Mouse (Mus musculus): ENCODE data around the gene 4930544D05Rik. TPM values are rescaled to one million over a fixed set of nuclear protein-coding genes. Genes with fewer than 3 reads are reported as not detected.
A peak's percentile ranks its signal among the peaks of the same experiment; 100 is the strongest.

4930544D05Rik gene
- polyA plus RNA-seq, 1 experiment = 775 TPM

DNA sequence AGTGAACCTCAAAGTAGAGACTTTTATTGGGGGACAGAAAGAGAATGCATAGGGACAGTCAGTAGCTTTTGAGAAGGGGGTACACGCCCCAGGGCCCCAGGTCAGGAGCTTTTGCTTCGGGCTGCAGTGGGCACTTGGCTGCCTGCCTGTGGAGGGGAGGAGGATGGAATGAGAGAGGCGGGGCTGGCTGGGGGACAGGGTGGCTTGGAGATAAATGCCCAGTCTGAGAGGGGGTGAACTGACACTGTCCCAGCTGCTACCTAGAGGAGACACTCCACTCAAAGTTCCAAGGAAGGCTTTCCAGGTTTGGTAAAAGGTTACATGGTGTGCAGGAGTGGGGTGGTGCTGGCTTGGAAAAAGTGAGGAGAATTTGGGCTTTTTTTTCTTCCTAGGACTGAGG is 41.3 kb downstream of the 4930544D05Rik start, which contains the start of gene Eno3:
TSS of gene Eno3 (plus strand) at position 239 of the 400 bp plus-strand sequence.
- TF ChIP-seq POLR2A (IDR thresholded peaks at IDR 0.05; ENCODE audit: control insufficient read depth, low read depth, low read length) (no peak), CTCF (IDR thresholded peaks at IDR 0.05; ENCODE audit: control insufficient read depth, insufficient read depth, insufficient replicate concordance, low read depth, low read length) (no peak)

GRCm38 (mm10) chr11:70657573-70657972 is 41.9 kb downstream of the 4930544D05Rik start:
- Histone ChIP-seq H3K4me3 (ENCODE audit: control insufficient read depth, low read depth, low read length) (no peak overlapping the region), H3K27ac (ENCODE audit: control insufficient read depth, insufficient read depth, low read depth, low read length) (no peak overlapping the region)

More for the DNA sequence above, 41.3 kb downstream of the 4930544D05Rik start, which contains the start of gene Eno3:
- H3K27ac ChIP-seq (ENCODE audit: control insufficient read depth, insufficient read depth, low read depth, low read length) = peak within 1 kb of the TSS; percentile 95
- H3K4me1 ChIP-seq (ENCODE audit: control insufficient read depth, insufficient read depth, low read length) = peaks cover 21% of the 10 kb centered on the region
- H3K27me3 ChIP-seq (ENCODE audit: control insufficient read depth, insufficient read depth, low read length) = no peaks in the 10 kb centered on the region
- peak within 1 kb of the TSS; percentile 80 for H3K4me3 ChIP-seq (ENCODE audit: control insufficient read depth, low read depth, low read length)
- H3K36me3 ChIP-seq (ENCODE audit: control insufficient read depth, insufficient read depth, low read length) = no peaks in the 10 kb centered on the region; the same call in 1 of the 2 replicates

DNA sequence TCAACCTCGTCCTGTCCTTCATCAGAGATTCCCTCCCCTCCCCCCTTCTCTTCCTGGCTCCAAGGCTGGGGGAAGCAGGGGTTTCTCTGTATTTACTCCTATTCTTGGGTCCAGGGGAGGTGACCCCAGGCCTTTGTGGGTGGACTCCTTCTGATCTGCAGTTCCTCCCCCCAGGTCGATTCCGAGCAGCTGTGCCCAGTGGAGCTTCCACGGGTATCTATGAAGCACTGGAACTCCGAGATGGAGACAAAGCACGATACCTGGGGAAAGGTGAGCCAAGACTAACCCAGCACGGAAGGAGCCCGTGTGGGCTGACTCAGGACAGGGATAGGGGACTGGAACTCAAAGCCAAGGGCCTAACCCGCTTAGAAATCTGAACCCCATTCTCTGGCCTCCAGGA is 42.3 kb downstream of the 4930544D05Rik start:
- Histone ChIP-seq H3K27me3 (ENCODE audit: control insufficient read depth, insufficient read depth, low read length) (no peaks in the 10 kb centered on the region), H3K4me3 (ENCODE audit: control insufficient read depth, low read depth, low read length) (no peak overlapping the region), H3K4me1 (ENCODE audit: control insufficient read depth, insufficient read depth, low read length) (peaks cover 16% of the 10 kb centered on the region), H3K36me3 (ENCODE audit: control insufficient read depth, insufficient read depth, low read length) (no peaks in the 10 kb centered on the region; the same call in 1 of the 2 replicates), H3K27ac (ENCODE audit: control insufficient read depth, insufficient read depth, low read depth, low read length) (no peak overlapping the region)
- TF ChIP-seq POLR2A (IDR thresholded peaks at IDR 0.05; ENCODE audit: control insufficient read depth, low read depth, low read length) = no peak
- no peak for TF ChIP-seq CTCF (IDR thresholded peaks at IDR 0.05; ENCODE audit: control insufficient read depth, insufficient read depth, insufficient replicate concordance, low read depth, low read length)

More at GRCm38 (mm10) chr11:70657573-70657972, 41.9 kb downstream of the 4930544D05Rik start:
- Histone ChIP-seq H3K36me3 (ENCODE audit: control insufficient read depth, insufficient read depth, low read length) (no peaks in the 10 kb centered on the region; the same call in 1 of the 2 replicates), H3K27me3 (ENCODE audit: control insufficient read depth, insufficient read depth, low read length) (no peaks in the 10 kb centered on the region), H3K4me1 (ENCODE audit: control insufficient read depth, insufficient read depth, low read length) (peaks cover 20% of the 10 kb centered on the region)
- 0 out of 2 replicates have a peak, but pooled peaks have one; percentile 12 for TF ChIP-seq POLR2A (IDR thresholded peaks at IDR 0.05; ENCODE audit: control insufficient read depth, low read depth, low read length)
- TF ChIP-seq CTCF (IDR thresholded peaks at IDR 0.05; ENCODE audit: control insufficient read depth, insufficient read depth, insufficient replicate concordance, low read depth, low read length) = no peak

DNA sequence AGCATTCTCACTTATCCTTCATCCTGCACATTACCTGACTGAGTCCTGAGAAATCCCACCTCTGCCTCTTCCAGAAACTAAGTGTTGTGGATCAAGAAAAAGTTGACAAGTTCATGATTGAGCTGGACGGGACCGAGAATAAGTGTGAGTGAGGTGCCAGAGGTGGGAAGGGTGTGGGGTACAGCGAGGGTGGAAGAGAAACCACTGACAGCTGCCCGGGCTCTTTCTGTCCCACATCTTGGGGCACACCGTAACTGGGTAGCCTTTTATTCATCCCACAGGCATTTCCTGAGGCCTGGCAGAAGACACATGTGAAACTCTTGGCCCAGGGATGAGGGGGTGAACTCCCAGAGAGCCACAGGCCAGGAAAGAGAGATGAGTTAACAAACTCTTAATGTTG is 42.9 kb downstream of the 4930544D05Rik start:
- Histone ChIP-seq H3K27me3 (ENCODE audit: control insufficient read depth, insufficient read depth, low read length) (no peaks in the 10 kb centered on the region), H3K4me3 (ENCODE audit: control insufficient read depth, low read depth, low read length) (no peak overlapping the region), H3K27ac (ENCODE audit: control insufficient read depth, insufficient read depth, low read depth, low read length) (no peak overlapping the region), H3K4me1 (ENCODE audit: control insufficient read depth, insufficient read depth, low read length) (peaks cover 16% of the 10 kb centered on the region), H3K36me3 (ENCODE audit: control insufficient read depth, insufficient read depth, low read length) (no peaks in the 10 kb centered on the region; the same call in 1 of the 2 replicates)
- no peak for TF ChIP-seq POLR2A (IDR thresholded peaks at IDR 0.05; ENCODE audit: control insufficient read depth, low read depth, low read length)
- no peak for TF ChIP-seq CTCF (IDR thresholded peaks at IDR 0.05; ENCODE audit: control insufficient read depth, insufficient read depth, insufficient replicate concordance, low read depth, low read length)

DNA sequence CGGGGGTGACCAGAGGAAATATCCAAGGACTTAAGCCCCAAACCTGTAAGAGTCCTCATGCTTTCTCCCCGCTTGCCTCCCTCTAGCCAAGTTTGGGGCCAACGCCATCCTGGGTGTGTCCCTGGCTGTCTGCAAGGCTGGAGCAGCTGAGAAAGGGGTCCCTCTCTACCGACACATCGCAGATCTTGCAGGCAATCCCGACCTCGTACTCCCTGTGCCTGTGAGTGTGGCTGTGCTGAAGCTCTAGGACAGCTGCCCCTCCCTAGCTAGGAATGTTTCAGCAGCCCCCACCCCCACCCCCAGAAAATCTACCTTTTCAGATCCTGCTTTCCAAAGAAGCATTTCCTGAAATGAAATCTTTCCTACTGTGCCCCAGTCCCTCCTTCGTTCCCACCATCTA is 43.3 kb downstream of the 4930544D05Rik start:
- no peak overlapping the region for H3K4me3 ChIP-seq (ENCODE audit: control insufficient read depth, low read depth, low read length)
- H3K27me3 ChIP-seq (ENCODE audit: control insufficient read depth, insufficient read depth, low read length) = no peaks in the 10 kb centered on the region
- peaks cover 16% of the 10 kb centered on the region for H3K4me1 ChIP-seq (ENCODE audit: control insufficient read depth, insufficient read depth, low read length)
- no peak overlapping the region for H3K27ac ChIP-seq (ENCODE audit: control insufficient read depth, insufficient read depth, low read depth, low read length)
- no peaks in the 10 kb centered on the region; the same call in 1 of the 2 replicates for H3K36me3 ChIP-seq (ENCODE audit: control insufficient read depth, insufficient read depth, low read length)
- TF ChIP-seq CTCF (IDR thresholded peaks at IDR 0.05; ENCODE audit: control insufficient read depth, insufficient read depth, insufficient replicate concordance, low read depth, low read length) = no peak
- no peak for TF ChIP-seq POLR2A (IDR thresholded peaks at IDR 0.05; ENCODE audit: control insufficient read depth, low read depth, low read length)

- H3K27ac ChIP-seq (ENCODE audit: control insufficient read depth, insufficient read depth, low read depth, low read length) = no peak overlapping the region
- H3K4me3 ChIP-seq (ENCODE audit: control insufficient read depth, low read depth, low read length) = no peak overlapping the region
- TF ChIP-seq POLR2A (IDR thresholded peaks at IDR 0.05; ENCODE audit: control insufficient read depth, low read depth, low read length) = no peak
- no peak for TF ChIP-seq CTCF (IDR thresholded peaks at IDR 0.05; ENCODE audit: control insufficient read depth, insufficient read depth, insufficient replicate concordance, low read depth, low read length)
- no peaks in the 10 kb centered on the region for H3K27me3 ChIP-seq (ENCODE audit: control insufficient read depth, insufficient read depth, low read length)
- no peaks in the 10 kb centered on the region; the same call in none of the 2 replicates for H3K36me3 ChIP-seq (ENCODE audit: control insufficient read depth, insufficient read depth, low read length)
- H3K4me1 ChIP-seq (ENCODE audit: control insufficient read depth, insufficient read depth, low read length) = peaks cover 16% of the 10 kb centered on the region
These were observed 44.9 kb downstream of the 4930544D05Rik start for GRCm38 (mm10) chr11:70660571-70660970.

DNA sequence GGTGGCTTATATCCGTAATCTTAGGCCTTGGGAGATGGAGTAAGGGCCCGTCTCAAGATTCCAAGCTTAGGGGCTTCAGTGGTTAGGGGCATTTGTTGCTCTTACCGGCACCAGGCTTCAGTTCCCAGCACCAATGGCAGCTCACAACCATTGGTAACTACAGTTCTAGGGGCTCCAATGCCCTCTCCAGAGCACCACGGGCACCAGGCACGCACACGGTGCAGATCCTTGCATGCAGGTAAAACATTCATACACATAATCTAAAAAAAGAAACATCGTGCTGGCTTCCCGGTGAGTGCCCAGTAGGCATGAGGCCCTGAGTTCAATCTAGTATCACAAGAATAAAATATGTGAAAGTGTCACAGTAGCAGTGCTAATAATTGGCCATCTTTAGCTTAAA is 47.5 kb downstream of the 4930544D05Rik start:
- H3K4me3 ChIP-seq (ENCODE audit: control insufficient read depth, low read depth, low read length) = no peak overlapping the region
- no peak overlapping the region for H3K27ac ChIP-seq (ENCODE audit: control insufficient read depth, insufficient read depth, low read depth, low read length)
- no peaks in the 10 kb centered on the region for H3K27me3 ChIP-seq (ENCODE audit: control insufficient read depth, insufficient read depth, low read length)
- no peaks in the 10 kb centered on the region; the same call in none of the 2 replicates for H3K36me3 ChIP-seq (ENCODE audit: control insufficient read depth, insufficient read depth, low read length)
- no peaks in the 10 kb centered on the region for H3K4me1 ChIP-seq (ENCODE audit: control insufficient read depth, insufficient read depth, low read length)
- TF ChIP-seq CTCF (IDR thresholded peaks at IDR 0.05; ENCODE audit: control insufficient read depth, insufficient read depth, insufficient replicate concordance, low read depth, low read length) = no peak
